In the genomic region with DNA sequence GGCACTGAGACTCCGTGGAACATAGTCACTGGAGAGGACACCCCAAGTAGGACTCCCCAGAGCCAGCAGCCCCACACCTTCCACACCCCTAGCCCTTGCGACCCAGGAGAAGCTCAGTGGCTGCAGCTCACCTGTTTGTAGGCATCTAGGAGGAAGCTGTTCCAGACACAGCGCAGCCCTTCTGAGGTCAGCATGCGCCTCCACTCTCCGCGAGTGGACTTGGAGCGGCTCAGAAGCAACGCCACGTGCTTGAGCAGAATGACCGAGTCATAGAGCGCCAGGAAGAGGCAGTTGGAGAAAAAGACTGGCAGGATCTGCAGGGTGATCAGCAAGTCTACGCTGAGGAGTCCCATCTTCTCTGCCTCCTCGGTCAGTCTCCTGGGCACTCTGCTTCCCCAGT, we compare ENCODE assay signal across 8 mouse cellular contexts. TPM values are rescaled to one million over a fixed set of nuclear protein-coding genes. Genes with fewer than 3 reads are reported as not detected.
A peak's percentile ranks its signal among the peaks of the same experiment; 100 is the strongest.
DNase-seq lines count a peak whose midpoint lies in the region; ATAC-seq and TF ChIP-seq lines count a peak whose summit lies in the region.

No protein-coding gene starts in this region.

- no peak overlapping the region for H3K27ac ChIP-seq in hindbrain, postnatal 0 days
- H3K27ac ChIP-seq in hindbrain, embryonic 16.5 days (ENCODE audit: low read depth, low read length) = no peak overlapping the region
- H3K27ac ChIP-seq in testis, adult 2 months (ENCODE audit: control insufficient read depth, insufficient read depth, low read depth, low read length) = no peak overlapping the region
- H3K27ac ChIP-seq in forebrain, embryonic 15.5 days (replicated peaks) = no peak overlapping the region
- no peak overlapping the region for H3K27ac ChIP-seq in liver, embryonic 16.5 days (ENCODE audit: low read length)

- H3K27me3 ChIP-seq in hindbrain, postnatal 0 days (ENCODE audit: insufficient read depth, low read length) = no peaks in the 10 kb centered on the region
- H3K27me3 ChIP-seq in hindbrain, embryonic 16.5 days (replicated peaks; ENCODE audit: control insufficient read depth, insufficient read depth, low read length) = no peaks in the 10 kb centered on the region
- no peaks in the 10 kb centered on the region for H3K27me3 ChIP-seq in testis, adult 2 months (ENCODE audit: control insufficient read depth, insufficient read depth, low read length)
- H3K27me3 ChIP-seq in forebrain, embryonic 15.5 days = no peaks in the 10 kb centered on the region
- no peaks in the 10 kb centered on the region for H3K27me3 ChIP-seq in liver, embryonic 16.5 days (ENCODE audit: control insufficient read depth, insufficient read depth, low read depth, low read length)

- H3K9ac ChIP-seq in hindbrain, postnatal 0 days (replicated peaks; ENCODE audit: low read length) = no peak overlapping the region
- H3K9ac ChIP-seq in hindbrain, embryonic 16.5 days (ENCODE audit: low read depth, low read length) = no peak overlapping the region
- no peak overlapping the region for H3K9ac ChIP-seq in forebrain, embryonic 15.5 days (replicated peaks)
- H3K9ac ChIP-seq in liver, embryonic 16.5 days (ENCODE audit: low read depth, low read length) = no peak overlapping the region

- WGBS in hindbrain, postnatal 0 days = 78% methylated on average over 13 of the region's 13 CpGs
- 86% methylated on average over 13 of the region's 13 CpGs for WGBS in hindbrain, embryonic 16.5 days
- WGBS in forebrain, embryonic 15.5 days = 84% methylated on average over 13 of the region's 13 CpGs
- 37% methylated on average over 13 of the region's 13 CpGs for WGBS in liver, embryonic 16.5 days (ENCODE audit: insufficient replicate concordance)

- H3K4me2 ChIP-seq in hindbrain, postnatal 0 days (ENCODE audit: low read depth, low read length) = peak overlapping the region; percentile 47; the same call in 1 of the 2 replicates
- no peak overlapping the region for H3K4me2 ChIP-seq in hindbrain, embryonic 16.5 days (ENCODE audit: low read length)
- peak overlapping the region; percentile 34 for H3K4me2 ChIP-seq in forebrain, embryonic 15.5 days (replicated peaks)
- peak overlapping the region; percentile 20; the same call in 1 of the 2 replicates for H3K4me2 ChIP-seq in liver, embryonic 16.5 days (ENCODE audit: low read depth, low read length)

- no peak for DNase-seq in hindbrain, postnatal 0 days (ENCODE audit: low spot score)
- no peak for DNase-seq in testis, postnatal 10 days (ENCODE audit: low spot score)
- no peak for DNase-seq in embryo, embryonic 9.5 days (ENCODE audit: extremely low spot score)
- no peak for DNase-seq in frontal cortex, postnatal 14 days (ENCODE audit: low spot score in 2 of 2)

- no peaks in the 10 kb centered on the region for H3K9me3 ChIP-seq in hindbrain, postnatal 0 days (ENCODE audit: low read length)
- no peaks in the 10 kb centered on the region for H3K9me3 ChIP-seq in hindbrain, embryonic 16.5 days (ENCODE audit: control insufficient read depth, low read length)
- no peaks in the 10 kb centered on the region for H3K9me3 ChIP-seq in forebrain, embryonic 15.5 days
- no peaks in the 10 kb centered on the region for H3K9me3 ChIP-seq in liver, embryonic 16.5 days (replicated peaks; ENCODE audit: control insufficient read depth, low read length)

- H3K4me3 ChIP-seq in hindbrain, postnatal 0 days (ENCODE audit: low read length) = no peak overlapping the region
- H3K4me3 ChIP-seq in hindbrain, embryonic 16.5 days (ENCODE audit: low read length) = no peak overlapping the region
- H3K4me3 ChIP-seq in testis, adult 2 months (ENCODE audit: control insufficient read depth, low read depth, low read length) = peak overlapping the region; percentile 81
- H3K4me3 ChIP-seq in forebrain, embryonic 15.5 days = no peak overlapping the region
- no peak overlapping the region for H3K4me3 ChIP-seq in liver, embryonic 16.5 days (ENCODE audit: low read depth, low read length)

- no peaks in the 10 kb centered on the region for H3K4me1 ChIP-seq in hindbrain, postnatal 0 days (ENCODE audit: insufficient read depth, low read length)
- H3K4me1 ChIP-seq in hindbrain, embryonic 16.5 days (ENCODE audit: control insufficient read depth, insufficient read depth, low read depth, low read length) = no peaks in the 10 kb centered on the region
- H3K4me1 ChIP-seq in testis, adult 2 months (ENCODE audit: control insufficient read depth, insufficient read depth, low read length) = peaks cover 7% of the 10 kb centered on the region
- H3K4me1 ChIP-seq in forebrain, embryonic 15.5 days = peaks cover 17% of the 10 kb centered on the region; the same call in 1 of the 2 replicates
- no peaks in the 10 kb centered on the region for H3K4me1 ChIP-seq in liver, embryonic 16.5 days (ENCODE audit: control insufficient read depth, low read depth, low read length)

- no peak for TF ChIP-seq CTCF in hindbrain, postnatal 0 days (IDR thresholded peaks at IDR 0.05; ENCODE audit: low read depth)
- TF ChIP-seq CTCF in testis, adult 2 months (IDR thresholded peaks at IDR 0.05; ENCODE audit: control insufficient read depth, insufficient read depth, insufficient replicate concordance, low read depth, low read length) = no peak

- TF ChIP-seq POLR2A in testis, adult 2 months (IDR thresholded peaks at IDR 0.05; ENCODE audit: control insufficient read depth, low read depth, low read length) = no peak

- no peak for ATAC-seq in hindbrain, postnatal 0 days
- no peak for ATAC-seq in hindbrain, embryonic 16.5 days
- no peak for ATAC-seq in forebrain, embryonic 15.5 days (replicated peaks)
- ATAC-seq in liver, embryonic 16.5 days (ENCODE audit: low read depth) = no peak; the same call in 1 of the 2 replicates

- H3K36me3 ChIP-seq in hindbrain, postnatal 0 days (ENCODE audit: insufficient read depth, low read length) = no peaks in the 10 kb centered on the region
- H3K36me3 ChIP-seq in hindbrain, embryonic 16.5 days (ENCODE audit: control insufficient read depth, insufficient read depth, low read length) = no peaks in the 10 kb centered on the region
- H3K36me3 ChIP-seq in testis, adult 2 months (ENCODE audit: control insufficient read depth, insufficient read depth, low read length) = no peaks in the 10 kb centered on the region
- no peaks in the 10 kb centered on the region for H3K36me3 ChIP-seq in forebrain, embryonic 15.5 days
- H3K36me3 ChIP-seq in liver, embryonic 16.5 days (ENCODE audit: control insufficient read depth, insufficient read depth) = no peaks in the 10 kb centered on the region

RNA-seq across cellular contexts. Expression of a gene that starts 0.3 kb away (rescaled TPM):
- 0.42 and 0.93 TPM in 2 replicates for total RNA-seq in hindbrain, postnatal 0 days (2014; rRNA removed)
- polyA plus RNA-seq in hindbrain, postnatal 0 days (2015; fragmentation: Nextera tagmentation; extraction: Ambion mirVana) = 0.18 and 0.32 TPM in 2 replicates
- polyA plus RNA-seq in hindbrain, embryonic 16.5 days (2015; fragmentation: Nextera tagmentation; extraction: Ambion mirVana) = 0.11 TPM in 2 replicates
- 1.2 and 1.3 TPM in 2 replicates for polyA plus RNA-seq in testis, adult 2 months (2012; rRNA removed)
- polyA plus RNA-seq in forebrain, embryonic 15.5 days (2015; fragmentation: Nextera tagmentation; extraction: Ambion mirVana) = 0.46 and 0.74 TPM in 2 replicates
- polyA plus RNA-seq in liver, embryonic 16.5 days (2015; fragmentation: Nextera tagmentation; extraction: Ambion mirVana) = 0.09 and 0.11 TPM in 2 replicates
